Mouse (Mus musculus): ENCODE measurements around the gene Tha1. TPM values are rescaled to one million over a fixed set of nuclear protein-coding genes. Genes with fewer than 3 reads are reported as not detected.

The Tha1 gene
- total RNA-seq, 2 experiments from 2014 or later: 4.2 TPM

DNA sequence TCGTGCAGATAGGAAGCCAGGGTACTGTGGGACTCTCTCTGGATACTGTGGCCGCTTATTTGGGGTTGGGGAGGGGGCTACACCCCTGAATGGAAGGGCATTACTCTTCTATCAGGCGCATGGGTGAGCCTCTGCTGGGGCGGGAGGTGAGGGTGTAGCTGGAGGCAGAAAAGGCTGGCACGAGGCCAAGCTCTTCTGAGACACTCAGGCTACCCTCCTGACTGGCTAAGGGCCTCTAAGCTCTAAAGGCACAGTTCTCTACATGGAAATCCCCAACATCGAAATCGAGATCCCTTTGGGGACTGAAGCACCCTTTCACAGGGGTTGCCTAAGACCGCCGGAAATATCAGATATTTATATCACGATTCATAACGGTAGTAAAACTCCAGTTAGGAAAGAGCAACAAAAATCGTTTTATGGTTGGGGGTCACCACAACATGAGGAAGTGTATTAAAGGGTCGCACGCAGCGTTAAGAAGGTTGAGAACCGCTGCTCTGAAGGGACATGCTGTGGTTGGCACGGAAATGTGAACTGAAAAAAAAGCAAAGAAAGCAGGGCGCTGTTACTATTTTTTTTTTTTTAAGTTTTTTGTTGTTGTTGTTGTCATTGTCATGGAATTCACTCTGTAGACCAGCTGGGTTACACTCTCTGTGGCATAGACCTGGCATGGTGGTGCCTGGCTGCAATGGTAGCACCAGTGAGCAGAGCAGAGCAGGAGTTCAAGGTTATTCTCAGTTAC, 45.0 kb downstream of the Tha1 start:
- DNase-seq (ENCODE audit: extremely low spot score in 1 of 2, low spot score in 1 of 2): no peak

DNA sequence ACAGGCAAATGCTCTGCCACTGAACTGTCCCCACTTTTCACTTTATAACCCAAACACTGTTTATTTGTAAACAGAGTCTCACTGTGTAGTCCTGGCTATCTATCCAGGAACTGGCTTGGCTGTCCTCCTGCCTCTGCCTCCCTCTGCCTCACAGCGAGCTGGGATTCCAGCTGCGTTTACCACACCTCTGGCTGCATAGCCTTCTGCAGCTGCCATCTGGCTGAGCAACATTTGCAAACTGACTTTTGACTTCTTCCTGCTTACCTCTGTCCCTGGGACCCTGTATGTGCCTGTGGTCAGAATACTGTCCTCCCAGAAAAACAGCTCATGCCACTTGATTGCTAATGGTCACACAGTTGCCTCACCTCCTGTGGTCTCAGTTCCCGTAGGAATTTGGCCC, 45.9 kb downstream of the Tha1 start:
- no peak for DNase-seq (ENCODE audit: extremely low spot score in 1 of 2, low spot score in 1 of 2)

- DNase-seq (ENCODE audit: extremely low spot score in 1 of 2, low spot score in 1 of 2): no peak
Observed at GRCm38 (mm10) chr11:117826916-117827315, 46.4 kb downstream of the Tha1 start.

DNA sequence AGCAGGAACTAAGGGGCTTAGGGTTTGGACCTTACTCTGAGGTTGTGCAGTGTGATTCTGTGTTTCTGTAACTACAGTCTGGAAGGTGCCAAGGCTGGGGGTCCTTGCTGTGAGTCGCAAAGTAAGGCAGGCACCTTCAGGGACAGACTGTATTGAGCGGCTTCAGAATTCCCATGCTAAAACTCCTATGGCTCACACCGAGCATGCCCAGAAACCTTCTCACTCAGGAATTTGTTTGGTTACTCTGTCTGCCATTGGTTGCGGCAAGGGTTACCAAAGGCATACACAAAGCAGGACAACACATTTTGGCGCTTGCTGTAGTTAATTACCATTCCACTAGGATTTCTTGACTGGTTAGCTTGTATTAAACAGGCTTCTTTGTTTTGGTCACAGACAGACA, 47.1 kb downstream of the Tha1 start:
- no peak for DNase-seq (ENCODE audit: extremely low spot score in 1 of 2, low spot score in 1 of 2)

DNA sequence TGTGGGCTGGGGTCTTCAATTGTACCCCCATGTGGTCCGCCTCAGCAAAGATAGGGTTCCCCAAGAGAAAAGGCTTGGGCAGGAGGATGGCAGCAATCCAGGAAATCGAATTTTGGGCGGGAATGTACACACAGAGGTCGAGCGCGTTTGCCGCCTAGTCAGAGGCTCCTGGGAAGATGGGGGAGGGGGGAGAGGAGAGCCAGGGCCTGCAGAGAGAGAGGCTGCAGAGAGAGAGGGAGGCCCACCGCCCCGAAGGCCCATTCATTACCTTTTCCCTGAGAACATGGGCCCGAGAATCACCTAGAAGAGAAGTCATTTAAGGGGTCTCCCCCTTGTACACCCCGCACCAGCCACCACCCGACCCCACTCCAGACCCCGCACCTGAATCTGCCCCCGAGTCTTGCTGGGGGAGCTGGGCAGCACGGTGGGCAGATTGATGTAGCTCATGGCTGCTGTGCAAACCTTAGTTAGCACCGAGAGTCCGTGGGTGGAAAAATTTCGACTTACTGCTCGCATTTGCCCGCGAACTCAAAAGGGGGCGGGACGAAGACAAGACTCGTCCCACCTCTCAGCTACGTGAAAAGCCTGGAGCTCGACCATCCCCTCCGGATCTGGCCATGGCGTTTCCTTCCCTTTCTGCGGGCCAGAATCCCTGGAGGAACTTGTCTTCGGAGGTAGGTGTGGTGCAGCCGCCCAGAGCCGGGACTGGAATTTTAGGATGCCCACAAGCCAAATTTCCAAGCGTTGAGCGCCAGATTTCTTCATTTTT, 47.8 kb downstream of the Tha1 start, which contains the start of the genes Afmid and Tk1:
Gene Afmid, plus strand, starts transcription at position 592 of the 769 bp plus-strand sequence.
Gene Tk1, minus strand, starts transcription at position 760 of the 769 bp plus-strand sequence.
- DNase-seq (ENCODE audit: extremely low spot score in 1 of 2, low spot score in 1 of 2): no peak

GRCm38 (mm10) chr11:117824060-117824969, 49.0 kb downstream of the Tha1 start:
- peak; percentile 67 to 84 for DNase-seq (ENCODE audit: extremely low spot score in 1 of 2, low spot score in 1 of 2)

DNA sequence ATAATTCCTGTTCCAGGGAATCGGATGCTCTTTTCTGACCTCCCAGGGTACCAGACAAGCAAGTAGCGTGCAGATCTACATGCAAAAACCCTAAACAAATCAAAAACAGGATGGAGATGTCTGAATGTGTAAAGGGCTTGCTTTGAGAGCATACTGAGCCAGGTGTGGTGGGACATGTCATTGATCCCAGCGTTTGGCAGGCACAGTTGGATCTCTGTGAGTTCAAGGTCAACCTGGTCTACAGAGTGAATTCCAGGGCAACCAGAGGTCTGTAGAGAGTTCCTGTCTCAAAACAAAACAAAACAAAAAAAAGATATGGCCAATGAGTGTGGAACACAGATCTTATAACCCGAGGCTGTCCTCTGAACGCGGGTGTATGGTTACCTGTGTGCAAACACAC, 49.9 kb downstream of the Tha1 start:
- DNase-seq (ENCODE audit: extremely low spot score in 1 of 2, low spot score in 1 of 2): no peak

- DNase-seq (ENCODE audit: extremely low spot score in 1 of 2, low spot score in 1 of 2): no peak
Observed at GRCm38 (mm10) chr11:117822728-117823241, 50.5 kb downstream of the Tha1 start.

DNA sequence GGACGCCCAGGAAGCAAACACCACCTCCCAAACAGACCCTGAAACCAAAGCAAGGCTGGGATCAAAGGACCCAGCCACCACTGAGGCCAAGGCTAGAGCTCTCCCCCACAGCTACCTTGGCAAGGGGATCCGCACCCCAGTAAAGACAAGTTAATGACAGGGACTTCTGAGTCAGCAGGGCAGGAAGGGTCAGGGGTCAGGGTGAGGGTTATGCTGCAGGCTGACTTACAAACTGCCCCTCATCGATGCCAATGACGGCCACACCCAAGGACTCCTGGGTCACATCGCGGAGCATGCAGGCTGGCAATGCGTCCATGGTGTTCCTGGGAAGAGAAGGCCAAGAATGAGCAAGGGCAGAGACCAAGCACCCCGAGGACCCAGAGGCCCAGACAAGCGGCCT, 51.4 kb downstream of the Tha1 start:
- no peak for DNase-seq (ENCODE audit: extremely low spot score in 1 of 2, low spot score in 1 of 2)

DNA sequence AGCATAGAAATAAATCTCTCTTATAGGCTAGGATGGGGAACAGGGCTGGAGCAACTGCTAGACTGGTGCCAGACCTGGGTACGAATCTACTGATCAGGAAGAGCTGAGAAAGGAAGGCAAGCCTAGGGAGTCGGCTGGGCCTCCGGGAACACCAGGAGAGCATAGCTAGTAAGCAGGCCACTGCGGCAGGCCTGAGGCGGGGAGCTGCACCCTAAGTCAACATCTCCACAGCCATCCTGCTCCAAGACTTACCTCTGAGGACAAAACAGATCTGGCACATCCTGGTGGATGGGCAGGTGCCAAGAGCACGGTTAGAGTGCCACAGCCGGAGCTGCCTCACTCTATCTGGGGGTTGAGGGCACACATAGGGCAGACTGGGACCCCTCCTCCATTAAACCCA, 53.1 kb downstream of the Tha1 start:
- DNase-seq (ENCODE audit: extremely low spot score in 1 of 2, low spot score in 1 of 2): no peak

GRCm38 (mm10) chr11:117819095-117819494, 54.2 kb downstream of the Tha1 start:
- DNase-seq (ENCODE audit: extremely low spot score in 1 of 2, low spot score in 1 of 2): no peak

Other genes with a start within 250 kb of the Tha1 start
- gene Tnrc6c, start 219.2 kb downstream of the Tha1 start, total RNA-seq (2021): 10 to 100 TPM; 53.8 to 76.8 TPM
- under 1 TPM; 0.35 to 0.89 TPM for gene Tmc8, start 91.4 kb downstream of the Tha1 start, total RNA-seq (2021)
- gene Tmc6, start 91.3 kb downstream of the Tha1 start, total RNA-seq (2021): 1 to 10 TPM; 5.3 to 5.5 TPM
- under 1 TPM in 1 of 2 experiments, not detected in 1; 0.35 TPM for gene 6030468B19Rik, start 75.8 kb downstream of the Tha1 start, total RNA-seq (2021)
- 1 to 10 TPM; 1.9 to 3.2 TPM for gene Gm20708, start 63.8 kb downstream of the Tha1 start, total RNA-seq (2021)
- gene Syngr2, start 63.8 kb downstream of the Tha1 start, total RNA-seq (2021): 10 to 100 TPM; 10.8 to 11.1 TPM
- 1 to 10 TPM; 4.6 to 5.4 TPM for gene Afmid, start 47.6 kb downstream of the Tha1 start, total RNA-seq (2021)
- gene Tk1, start 47.4 kb downstream of the Tha1 start, total RNA-seq (2021): 1 to 10 TPM; 1.1 TPM
- 1 to 10 TPM; 1.2 to 1.3 TPM for gene Birc5, start 24.2 kb downstream of the Tha1 start, total RNA-seq (2021)
- not detected for gene Tmem235, start 12.7 kb downstream of the Tha1 start, total RNA-seq (2021)
- gene Socs3, start 96.6 kb upstream of the Tha1 start, total RNA-seq (2021): 1 to 10 TPM; 1.3 to 1.8 TPM
- gene Pgs1, start 112.8 kb upstream of the Tha1 start, total RNA-seq (2021): 10 to 100 TPM; 74.2 to 75.9 TPM